In the genomic region with DNA sequence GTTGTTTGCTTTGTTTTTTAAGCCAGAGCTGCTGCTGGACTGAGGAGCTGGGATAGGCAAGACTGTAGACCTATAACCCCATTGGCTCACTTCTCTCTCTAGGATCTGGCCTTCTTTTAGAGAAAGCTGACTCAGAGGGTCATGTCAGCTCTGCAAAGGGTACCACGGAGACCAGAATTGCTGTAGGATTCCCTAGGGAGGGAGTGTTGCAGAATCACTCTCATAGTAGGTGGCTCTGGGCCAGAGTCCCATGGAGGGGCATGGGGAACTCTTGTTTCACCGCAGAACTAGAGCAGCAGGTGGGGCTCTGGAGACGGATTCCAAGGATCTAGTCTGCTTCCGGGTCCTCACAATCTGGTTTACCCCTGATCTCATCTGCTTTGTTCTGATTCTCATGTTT, we compare ENCODE assay signal across 16 mouse cellular contexts. TPM values are rescaled to one million over a fixed set of nuclear protein-coding genes. Genes with fewer than 3 reads are reported as not detected.
A peak's percentile ranks its signal among the peaks of the same experiment; 100 is the strongest.
DNase-seq lines count a peak whose midpoint lies in the region; ATAC-seq and TF ChIP-seq lines count a peak whose summit lies in the region.
"Had no signal": no experiment of that assay in that cellular context is flagged by ENCODE, and none has a peak within 500 bp of the region (broad histone marks: within the 10 kb centered on the region; RNA-seq: fewer than 3 reads in every experiment).

No protein-coding gene starts in this region.

- no peak overlapping the region; the same call in 1 of the 2 replicates for H3K27ac ChIP-seq in kidney, adult 2 months (ENCODE audit: insufficient read depth, low read depth, low read length)
- H3K27ac ChIP-seq in kidney, embryonic 16.5 days (ENCODE audit: low read length), result no peak overlapping the region
- peak overlapping the region; percentile 92 for H3K27ac ChIP-seq in liver, adult 2 months (replicated peaks; ENCODE audit: insufficient read depth, low read depth, low read length)
- no peak overlapping the region for H3K27ac ChIP-seq in liver, embryonic 11.5 days (ENCODE audit: low read depth, low read length)
- no peak overlapping the region for H3K27ac ChIP-seq in forebrain, embryonic 15.5 days (replicated peaks)
- H3K27ac ChIP-seq: embryonic facial prominence, embryonic 10.5 days; forebrain, embryonic 13.5 days; gastrocnemius, adult 2 months; hindbrain, embryonic 10.5 days; hindbrain, embryonic 15.5 days had no signal

- no peak for TF ChIP-seq CTCF in kidney, adult 2 months (conservative IDR thresholded peaks at IDR 0.05; ENCODE audit: insufficient read depth, insufficient read length, low read depth, low read length)
- no peak for TF ChIP-seq CTCF in liver, adult 2 months (IDR thresholded peaks at IDR 0.05; ENCODE audit: low read depth, low read length)

- H3K27me3 ChIP-seq in kidney, adult 2 months (replicated peaks; ENCODE audit: control insufficient read depth, insufficient read depth, low read length), result no peaks in the 10 kb centered on the region
- no peaks in the 10 kb centered on the region for H3K27me3 ChIP-seq in kidney, embryonic 16.5 days (ENCODE audit: insufficient read depth, low read length)
- H3K27me3 ChIP-seq in liver, adult 2 months (ENCODE audit: control insufficient read depth, insufficient read depth, low read length), result no peaks in the 10 kb centered on the region
- no peaks in the 10 kb centered on the region for H3K27me3 ChIP-seq in liver, embryonic 11.5 days (replicated peaks; ENCODE audit: control insufficient read depth, insufficient read depth, low read length)
- no peaks in the 10 kb centered on the region for H3K27me3 ChIP-seq in forebrain, embryonic 15.5 days
- H3K27me3 ChIP-seq: forebrain, embryonic 13.5 days; heart, embryonic 12.5 days; hindbrain, embryonic 15.5 days had no signal

- no peak overlapping the region for H3K9ac ChIP-seq in kidney, embryonic 16.5 days (replicated peaks; ENCODE audit: low read length)
- H3K9ac ChIP-seq in liver, adult 2 months (ENCODE audit: low read depth, low read length), result peak overlapping the region; percentile 53; the same call in 1 of the 2 replicates
- H3K9ac ChIP-seq in liver, embryonic 11.5 days (ENCODE audit: low read depth, low read length), result no peak overlapping the region
- no peak overlapping the region for H3K9ac ChIP-seq in forebrain, embryonic 15.5 days (replicated peaks)
- H3K9ac ChIP-seq: forebrain, embryonic 13.5 days; heart, embryonic 12.5 days; hindbrain, embryonic 15.5 days had no signal

- H3K79me2 ChIP-seq in liver, adult 2 months (ENCODE audit: control insufficient read depth, insufficient read depth, low read length), result no peaks in the 10 kb centered on the region

- no peaks in the 10 kb centered on the region for H3K9me3 ChIP-seq in kidney, embryonic 16.5 days (ENCODE audit: low read length)
- H3K9me3 ChIP-seq in liver, embryonic 11.5 days (ENCODE audit: control insufficient read depth, low read length), result no peaks in the 10 kb centered on the region
- H3K9me3 ChIP-seq in forebrain, embryonic 15.5 days, result no peaks in the 10 kb centered on the region
- H3K9me3 ChIP-seq: embryonic facial prominence, embryonic 10.5 days; forebrain, embryonic 13.5 days; G1E; heart, embryonic 12.5 days; hindbrain, embryonic 10.5 days; hindbrain, embryonic 15.5 days had no signal

- peak; percentile 63 for DNase-seq in kidney, adult 2 months
- DNase-seq in liver, adult 2 months (ENCODE audit: extremely low read depth, low read depth, low spot score), result no peak
- DNase-seq in liver, embryonic 11.5 days (ENCODE audit: low spot score), result no peak
- DNase-seq in adipocyte (ENCODE audit: low spot score), result peak; percentile 67
- DNase-seq: cerebellum, adult 2 months; cerebellum, postnatal 10 days; gastrocnemius, adult 2 months; gastrocnemius, postnatal 25 days had no signal

- H3K4me3 ChIP-seq in kidney, adult 2 months (ENCODE audit: insufficient read depth, low read depth, low read length), result no peak overlapping the region
- H3K4me3 ChIP-seq in kidney, embryonic 16.5 days (ENCODE audit: low read length), result no peak overlapping the region
- no peak overlapping the region for H3K4me3 ChIP-seq in liver, adult 2 months (ENCODE audit: insufficient read depth, low read depth, low read length)
- H3K4me3 ChIP-seq in liver, embryonic 11.5 days (ENCODE audit: low read depth, low read length), result no peak overlapping the region
- no peak overlapping the region for H3K4me3 ChIP-seq in forebrain, embryonic 15.5 days
- H3K4me3 ChIP-seq: embryonic facial prominence, embryonic 10.5 days; forebrain, embryonic 13.5 days; gastrocnemius, adult 2 months; heart, embryonic 12.5 days; hindbrain, embryonic 10.5 days; hindbrain, embryonic 15.5 days had no signal

- no peak overlapping the region for H3K4me2 ChIP-seq in kidney, embryonic 16.5 days (replicated peaks; ENCODE audit: low read depth, low read length)
- no peak overlapping the region for H3K4me2 ChIP-seq in liver, embryonic 11.5 days
- H3K4me2 ChIP-seq in forebrain, embryonic 15.5 days (replicated peaks), result no peak overlapping the region
- H3K4me2 ChIP-seq: forebrain, embryonic 13.5 days; heart, embryonic 12.5 days; hindbrain, embryonic 15.5 days had no signal

- peaks cover 19% of the 10 kb centered on the region; the same call in 1 of the 2 replicates for H3K4me1 ChIP-seq in kidney, adult 2 months (ENCODE audit: control insufficient read depth, insufficient read depth, low read length)
- no peaks in the 10 kb centered on the region for H3K4me1 ChIP-seq in kidney, embryonic 16.5 days (ENCODE audit: insufficient read depth, low read length)
- peaks cover 30% of the 10 kb centered on the region for H3K4me1 ChIP-seq in liver, adult 2 months (ENCODE audit: control insufficient read depth, insufficient read depth, low read length)
- H3K4me1 ChIP-seq in liver, embryonic 11.5 days (replicated peaks; ENCODE audit: control insufficient read depth, insufficient read depth, low read length), result 0 out of 2 replicates have a peak, but pooled peaks cover 4% of the 10 kb centered on the region
- peaks cover 11% of the 10 kb centered on the region for H3K4me1 ChIP-seq in forebrain, embryonic 15.5 days

- TF ChIP-seq POLR2A in kidney, adult 2 months (IDR thresholded peaks at IDR 0.05; ENCODE audit: low read depth, low read length), result no peak
- TF ChIP-seq POLR2A in liver, adult 2 months (IDR thresholded peaks at IDR 0.05; ENCODE audit: extremely low read depth, insufficient read depth, low read length), result no peak

- ATAC-seq in kidney, embryonic 16.5 days (ENCODE audit: low FRiP score, low TSS enrichment), result no peak
- no peak for ATAC-seq in liver, embryonic 11.5 days (replicated peaks; ENCODE audit: low FRiP score)
- no peak for ATAC-seq in forebrain, embryonic 15.5 days (replicated peaks)
- ATAC-seq: forebrain, embryonic 13.5 days had no signal

- H3K36me3 ChIP-seq in kidney, adult 2 months (ENCODE audit: control insufficient read depth, insufficient read depth, low read length), result no peaks in the 10 kb centered on the region
- no peaks in the 10 kb centered on the region for H3K36me3 ChIP-seq in kidney, embryonic 16.5 days (ENCODE audit: insufficient read depth, low read length)
- no peaks in the 10 kb centered on the region for H3K36me3 ChIP-seq in liver, adult 2 months (ENCODE audit: control insufficient read depth, insufficient read depth, low read length)
- H3K36me3 ChIP-seq in liver, embryonic 11.5 days (ENCODE audit: control insufficient read depth, insufficient read depth, low read length), result no peaks in the 10 kb centered on the region
- H3K36me3 ChIP-seq in forebrain, embryonic 15.5 days, result no peaks in the 10 kb centered on the region
- H3K36me3 ChIP-seq: embryonic facial prominence, embryonic 10.5 days; G1E; heart, embryonic 12.5 days; hindbrain, embryonic 10.5 days; hindbrain, embryonic 15.5 days had no signal

- WGBS in kidney, adult 2 months, result 56% methylated on average over 4 of the region's 4 CpGs
- 67% methylated on average over 4 of the region's 4 CpGs for WGBS in kidney, embryonic 16.5 days
- 60% methylated on average over 4 of the region's 4 CpGs for WGBS in liver, adult 2 months
- WGBS in liver, embryonic 11.5 days, result 75% methylated on average over 4 of the region's 4 CpGs
- WGBS in forebrain, embryonic 15.5 days, result 60% methylated on average over 4 of the region's 4 CpGs

RNA-seq across cellular contexts. Expression of gene Poc1a, which starts 7.1 kb away (rescaled TPM):
- 5.8 and 6.1 TPM in 2 replicates for polyA plus RNA-seq in kidney, adult 2 months (2012; rRNA removed)
- polyA plus RNA-seq in kidney, embryonic 16.5 days (2015; fragmentation: Nextera tagmentation; extraction: Ambion mirVana), result 28.4 and 29.2 TPM in 2 replicates
- 1.8 and 3.2 TPM in 2 replicates for total RNA-seq in liver, adult 2 months (2014; rRNA removed)
- 3.1 and 3.9 TPM in 2 replicates for polyA plus RNA-seq in liver, adult 2 months (2012; rRNA removed)
- polyA plus RNA-seq in liver, embryonic 11.5 days (2014; fragmentation: Nextera tagmentation; extraction: Ambion mirVana), result 36.6 and 39.0 TPM in 2 replicates
- polyA plus RNA-seq in forebrain, embryonic 15.5 days (2015; fragmentation: Nextera tagmentation; extraction: Ambion mirVana), result 13.1 and 13.4 TPM in 2 replicates

RNA-seq across cellular contexts. Expression of gene Alas1, which starts 25.3 kb away (rescaled TPM):
- polyA plus RNA-seq in kidney, adult 2 months (2012; rRNA removed), result 315 and 343 TPM in 2 replicates
- polyA plus RNA-seq in kidney, embryonic 16.5 days (2015; fragmentation: Nextera tagmentation; extraction: Ambion mirVana), result 122 and 128 TPM in 2 replicates
- 270 and 285 TPM in 2 replicates for total RNA-seq in liver, adult 2 months (2014; rRNA removed)
- 530 and 649 TPM in 2 replicates for polyA plus RNA-seq in liver, adult 2 months (2012; rRNA removed)
- polyA plus RNA-seq in liver, embryonic 11.5 days (2014; fragmentation: Nextera tagmentation; extraction: Ambion mirVana), result 57.4 and 67.9 TPM in 2 replicates
- 93.6 and 101 TPM in 2 replicates for polyA plus RNA-seq in forebrain, embryonic 15.5 days (2015; fragmentation: Nextera tagmentation; extraction: Ambion mirVana)

RNA-seq across cellular contexts. Expression of gene Tlr9, which starts 51.4 kb away (rescaled TPM):
- 2.0 and 4.2 TPM in 2 replicates for polyA plus RNA-seq in kidney, adult 2 months (2012; rRNA removed)
- polyA plus RNA-seq in kidney, embryonic 16.5 days (2015; fragmentation: Nextera tagmentation; extraction: Ambion mirVana), result 0.07 TPM in 1 of 2 replicates, not detected in the other
- 0.18 and 0.27 TPM in 2 replicates for total RNA-seq in liver, adult 2 months (2014; rRNA removed)
- 0.37 and 0.61 TPM in 2 replicates for polyA plus RNA-seq in liver, adult 2 months (2012; rRNA removed)
- polyA plus RNA-seq in liver, embryonic 11.5 days (2014; fragmentation: Nextera tagmentation; extraction: Ambion mirVana), result not detected in 2 replicates
- polyA plus RNA-seq in forebrain, embryonic 15.5 days (2015; fragmentation: Nextera tagmentation; extraction: Ambion mirVana), result not detected in 2 replicates
- polyA plus RNA-seq: embryonic facial prominence, embryonic 10.5 days; forebrain, embryonic 13.5 days; G1E; heart, embryonic 12.5 days; hindbrain, embryonic 10.5 days had no signal

Comparison
In these comparisons a context has a peak if more than half of its experiments do, and no peak if none do; other contexts are left out.
1. DNase-seq: peak in kidney, adult 2 months (single experiment) and adipocyte (single experiment); none in liver, adult 2 months (single experiment) and liver, embryonic 11.5 days (single experiment).